Mouse (Mus musculus): ENCODE results near the gene Rnf144a. TPM values are rescaled to one million over a fixed set of nuclear protein-coding genes. Genes with fewer than 3 reads are reported as not detected.

The Rnf144a gene
- polyA plus RNA-seq, 1 experiment from 2014 or later, result 3.2 TPM

- Histone ChIP-seq H3K27ac (ENCODE audit: low read depth) (no peak overlapping the region), H3K27me3 (ENCODE audit: insufficient read depth, low read length) (no peaks in the 10 kb centered on the region), H3K4me1 (ENCODE audit: insufficient read depth) (peaks cover 19% of the 10 kb centered on the region), H3K36me3 (replicated peaks; ENCODE audit: insufficient read depth, low read length) (peaks cover 72% of the 10 kb centered on the region), H3K9me3 (ENCODE audit: low read length) (no peaks in the 10 kb centered on the region), H3K9ac (replicated peaks) (no peak overlapping the region), H3K4me3 (ENCODE audit: low read depth, low read length) (no peak overlapping the region), H3K4me2 (ENCODE audit: low read depth, low read length) (no peak overlapping the region)
- DNase-seq (no peak), ATAC-seq (no peak)
- TF ChIP-seq CTCF (IDR thresholded peaks at IDR 0.05; ENCODE audit: low read depth) (no peak), EP300 (IDR thresholded peaks at IDR 0.05; ENCODE audit: low read depth) (no peak)
- 80% methylated on average over 2 of the region's 2 CpGs for WGBS (ENCODE audit: insufficient replicate concordance)
Measured at GRCm38 (mm10) chr12:26449483-26449882, 34.4 kb upstream of the Rnf144a start.

- H3K9ac ChIP-seq (replicated peaks), result no peak overlapping the region
- H3K4me3 ChIP-seq (ENCODE audit: low read depth, low read length), result no peak overlapping the region
- no peak for TF ChIP-seq EP300 (IDR thresholded peaks at IDR 0.05; ENCODE audit: low read depth)
- no peak for TF ChIP-seq CTCF (IDR thresholded peaks at IDR 0.05; ENCODE audit: low read depth)
- H3K4me2 ChIP-seq (ENCODE audit: low read depth, low read length), result no peak overlapping the region
- H3K4me1 ChIP-seq (ENCODE audit: insufficient read depth), result peaks cover 5% of the 10 kb centered on the region; the same call in 1 of the 2 replicates
- H3K9me3 ChIP-seq (ENCODE audit: low read length), result no peaks in the 10 kb centered on the region
- 79% methylated on average over 4 of the region's 4 CpGs for WGBS (ENCODE audit: insufficient replicate concordance)
- no peak for DNase-seq
- no peak for ATAC-seq
- peaks cover 63% of the 10 kb centered on the region for H3K36me3 ChIP-seq (replicated peaks; ENCODE audit: insufficient read depth, low read length)
- no peaks in the 10 kb centered on the region for H3K27me3 ChIP-seq (ENCODE audit: insufficient read depth, low read length)
- H3K27ac ChIP-seq (ENCODE audit: low read depth), result no peak overlapping the region
Measured at GRCm38 (mm10) chr12:26446377-26447045, 31.5 kb upstream of the Rnf144a start.

DNA sequence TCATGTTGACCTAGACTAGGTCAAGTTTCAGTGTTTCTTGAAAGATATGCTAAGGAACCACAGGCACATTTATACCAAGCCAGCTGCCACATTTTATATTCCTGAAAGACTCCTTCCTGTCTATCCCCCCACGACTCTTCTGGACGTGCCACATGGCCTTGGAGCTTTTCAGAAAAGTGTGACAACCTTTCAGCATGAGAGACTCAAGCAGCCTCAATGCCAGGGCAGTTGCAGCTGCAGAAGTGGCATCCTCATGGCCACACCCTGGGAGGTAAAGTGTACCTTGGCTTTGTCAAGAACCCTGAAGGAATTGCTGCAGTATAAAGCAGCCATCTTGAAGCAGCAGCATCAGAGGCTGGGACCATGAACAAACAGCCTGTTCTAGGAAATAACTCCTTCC, 29.5 kb upstream of the Rnf144a start:
- Histone ChIP-seq H3K27me3 (ENCODE audit: insufficient read depth, low read length) (no peaks in the 10 kb centered on the region), H3K9ac (replicated peaks) (no peak overlapping the region), H3K36me3 (replicated peaks; ENCODE audit: insufficient read depth, low read length) (peaks cover 48% of the 10 kb centered on the region), H3K4me3 (ENCODE audit: low read depth, low read length) (no peak overlapping the region), H3K4me2 (ENCODE audit: low read depth, low read length) (no peak overlapping the region), H3K4me1 (ENCODE audit: insufficient read depth) (no peaks in the 10 kb centered on the region), H3K9me3 (ENCODE audit: low read length) (no peaks in the 10 kb centered on the region), H3K27ac (ENCODE audit: low read depth) (no peak overlapping the region)
- TF ChIP-seq CTCF (IDR thresholded peaks at IDR 0.05; ENCODE audit: low read depth) (no peak), EP300 (IDR thresholded peaks at IDR 0.05; ENCODE audit: low read depth) (no peak)
- ATAC-seq (no peak), DNase-seq (no peak)
- WGBS (ENCODE audit: insufficient replicate concordance), result 79% methylated on average over 2 of the region's 2 CpGs

DNA sequence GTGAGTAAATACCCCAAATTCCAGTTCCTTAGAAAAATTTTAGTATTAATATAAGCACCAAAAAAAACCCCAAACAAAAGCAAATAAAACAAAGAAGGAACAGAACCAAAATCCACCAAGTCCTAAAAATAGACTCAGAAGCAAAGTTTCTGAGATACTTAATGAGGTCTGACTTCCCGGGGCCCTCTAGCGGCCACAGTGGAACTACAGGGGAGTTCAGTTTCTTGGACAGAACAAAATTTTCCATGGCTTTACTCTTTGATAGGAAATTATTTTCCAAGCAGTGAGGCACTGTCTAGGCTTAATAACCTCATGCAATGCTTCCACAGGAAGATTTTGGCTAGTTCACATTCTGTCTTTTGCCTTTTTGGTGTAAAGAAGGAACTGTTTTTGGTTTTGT, 29.0 kb upstream of the Rnf144a start:
- H3K4me3 ChIP-seq (ENCODE audit: low read depth, low read length), result no peak overlapping the region
- TF ChIP-seq CTCF (IDR thresholded peaks at IDR 0.05; ENCODE audit: low read depth) (peak; percentile 78), EP300 (IDR thresholded peaks at IDR 0.05; ENCODE audit: low read depth) (no peak)
- no peak overlapping the region for H3K4me2 ChIP-seq (ENCODE audit: low read depth, low read length)
- 0% methylated on average over 2 of the region's 2 CpGs for WGBS (ENCODE audit: insufficient replicate concordance)
- H3K27ac ChIP-seq (ENCODE audit: low read depth), result no peak overlapping the region
- no peaks in the 10 kb centered on the region for H3K9me3 ChIP-seq (ENCODE audit: low read length)
- H3K9ac ChIP-seq (replicated peaks), result no peak overlapping the region
- H3K4me1 ChIP-seq (ENCODE audit: insufficient read depth), result no peaks in the 10 kb centered on the region
- no peaks in the 10 kb centered on the region for H3K27me3 ChIP-seq (ENCODE audit: insufficient read depth, low read length)
- peak; percentile 71 for DNase-seq
- peaks cover 44% of the 10 kb centered on the region for H3K36me3 ChIP-seq (replicated peaks; ENCODE audit: insufficient read depth, low read length)
- no peak for ATAC-seq

GRCm38 (mm10) chr12:26439366-26439765, 24.3 kb upstream of the Rnf144a start:
- H3K4me1 ChIP-seq (ENCODE audit: insufficient read depth), result no peaks in the 10 kb centered on the region
- no peak overlapping the region for H3K4me3 ChIP-seq (ENCODE audit: low read depth, low read length)
- peaks cover 8% of the 10 kb centered on the region for H3K36me3 ChIP-seq (replicated peaks; ENCODE audit: insufficient read depth, low read length)
- TF ChIP-seq EP300 (IDR thresholded peaks at IDR 0.05; ENCODE audit: low read depth) (no peak), CTCF (IDR thresholded peaks at IDR 0.05; ENCODE audit: low read depth) (no peak)
- H3K9me3 ChIP-seq (ENCODE audit: low read length), result no peaks in the 10 kb centered on the region
- H3K9ac ChIP-seq (replicated peaks), result no peak overlapping the region
- H3K27me3 ChIP-seq (ENCODE audit: insufficient read depth, low read length), result no peaks in the 10 kb centered on the region
- no peak overlapping the region for H3K4me2 ChIP-seq (ENCODE audit: low read depth, low read length)
- DNase-seq, result no peak
- 48% methylated on average over 3 of the region's 3 CpGs for WGBS (ENCODE audit: insufficient replicate concordance)
- H3K27ac ChIP-seq (ENCODE audit: low read depth), result no peak overlapping the region
- ATAC-seq, result no peak

DNA sequence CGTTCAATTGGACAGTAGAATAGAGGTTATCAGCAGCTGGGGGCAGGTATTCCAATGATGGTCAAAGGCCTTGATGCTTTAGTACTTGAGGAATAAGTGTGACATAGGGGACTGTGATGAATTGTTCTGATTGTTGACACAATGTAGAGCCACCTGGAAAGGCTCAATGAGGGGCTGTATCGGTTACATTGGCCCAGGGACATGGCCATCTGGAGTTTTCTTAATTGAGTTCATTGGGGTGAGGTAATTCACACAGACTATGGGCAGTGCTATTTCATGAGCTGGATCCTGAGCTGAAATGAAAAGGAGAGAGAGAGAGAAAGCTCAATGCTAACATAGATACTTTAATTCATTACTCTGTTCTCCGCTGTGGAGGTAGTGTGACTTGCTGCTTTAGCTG, 22.9 kb upstream of the Rnf144a start:
- WGBS (ENCODE audit: insufficient replicate concordance), result 70% methylated on average over 3 of the region's 3 CpGs
- no peak for DNase-seq
- no peaks in the 10 kb centered on the region for H3K9me3 ChIP-seq (ENCODE audit: low read length)

More for the DNA sequence above, 22.9 kb upstream of the Rnf144a start:
- H3K27me3 ChIP-seq (ENCODE audit: insufficient read depth, low read length), result no peaks in the 10 kb centered on the region
- H3K27ac ChIP-seq (ENCODE audit: low read depth), result no peak overlapping the region
- ATAC-seq, result no peak
- TF ChIP-seq CTCF (IDR thresholded peaks at IDR 0.05; ENCODE audit: low read depth), result no peak
- TF ChIP-seq EP300 (IDR thresholded peaks at IDR 0.05; ENCODE audit: low read depth), result no peak
- H3K4me1 ChIP-seq (ENCODE audit: insufficient read depth), result no peaks in the 10 kb centered on the region
- peaks cover under 1% of the 10 kb centered on the region; the same call in 1 of the 2 replicates for H3K36me3 ChIP-seq (replicated peaks; ENCODE audit: insufficient read depth, low read length)
- H3K9ac ChIP-seq (replicated peaks), result no peak overlapping the region
- no peak overlapping the region for H3K4me3 ChIP-seq (ENCODE audit: low read depth, low read length)
- H3K4me2 ChIP-seq (ENCODE audit: low read depth, low read length), result no peak overlapping the region

All from liver, postnatal 0 days (tissue).